Comparison of ENCODE assay signal across 9 mouse cellular contexts in the genomic region with DNA sequence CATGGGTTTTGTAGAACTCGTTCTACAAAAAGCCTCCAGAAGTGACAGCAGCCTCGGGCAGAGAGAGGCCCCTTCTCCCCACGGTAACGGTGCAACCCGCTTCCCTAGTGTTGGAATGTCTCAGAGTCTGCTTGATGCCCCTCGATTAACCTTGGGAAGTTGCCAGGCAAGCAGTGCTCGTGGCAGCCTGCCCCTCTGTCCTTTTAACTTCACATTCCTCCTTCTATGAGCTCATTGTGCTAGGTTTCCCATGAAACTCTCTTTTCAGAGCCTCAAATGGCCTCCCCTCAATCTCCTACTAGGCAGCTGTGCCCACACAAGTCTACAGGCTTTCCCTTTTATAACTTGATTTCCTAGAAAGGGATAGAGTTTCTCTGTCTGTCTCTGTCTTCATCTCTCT. TPM values are rescaled to one million over a fixed set of nuclear protein-coding genes. Genes with fewer than 3 reads are reported as not detected.
DNase-seq lines count a peak whose midpoint lies in the region; ATAC-seq lines count a peak whose summit lies in the region.
"Had no signal": no experiment of that assay in that cellular context is flagged by ENCODE, and none has a peak within 500 bp of the region (broad histone marks: within the 10 kb centered on the region; RNA-seq: fewer than 3 reads in every experiment).

No protein-coding gene starts in this region.

- no peaks in the 10 kb centered on the region for H3K9me3 ChIP-seq in heart, embryonic 11.5 days (replicated peaks; ENCODE audit: control insufficient read depth, low read length)
- no peaks in the 10 kb centered on the region for H3K9me3 ChIP-seq in hindbrain, embryonic 15.5 days
- H3K9me3 ChIP-seq in stomach, embryonic 16.5 days (replicated peaks; ENCODE audit: control insufficient read depth, low read length) = no peaks in the 10 kb centered on the region

- no peak overlapping the region for H3K9ac ChIP-seq in heart, embryonic 11.5 days (ENCODE audit: low read depth, low read length)
- no peak overlapping the region for H3K9ac ChIP-seq in hindbrain, embryonic 15.5 days
- no peak overlapping the region for H3K9ac ChIP-seq in stomach, embryonic 16.5 days (ENCODE audit: low read length)

- ATAC-seq in heart, embryonic 11.5 days (replicated peaks; ENCODE audit: insufficient number of reproducible peaks, low FRiP score, low TSS enrichment) = peak; percentile 46; the same call in 1 of the 2 replicates
- peak; percentile 79 for ATAC-seq in hindbrain, embryonic 15.5 days (ENCODE audit: low FRiP score, low read depth)
- peak; percentile 37; the same call in 1 of the 2 replicates for ATAC-seq in stomach, embryonic 16.5 days (ENCODE audit: insufficient read depth, low FRiP score)

- H3K4me3 ChIP-seq in heart, embryonic 11.5 days (ENCODE audit: low read depth, low read length) = no peak overlapping the region
- H3K4me3 ChIP-seq in hindbrain, embryonic 15.5 days = no peak overlapping the region
- no peak overlapping the region for H3K4me3 ChIP-seq in stomach, embryonic 16.5 days (replicated peaks; ENCODE audit: low read length)

- no peak overlapping the region; the same call in 1 of the 2 replicates for H3K4me2 ChIP-seq in heart, embryonic 11.5 days
- no peak overlapping the region for H3K4me2 ChIP-seq in hindbrain, embryonic 15.5 days
- no peak overlapping the region for H3K4me2 ChIP-seq in stomach, embryonic 16.5 days (ENCODE audit: low read depth, low read length)

- 24% methylated on average over 7 of the region's 7 CpGs for WGBS in heart, embryonic 11.5 days (ENCODE audit: insufficient replicate concordance)
- 8% methylated on average over 7 of the region's 7 CpGs for WGBS in hindbrain, embryonic 15.5 days
- 18% methylated on average over 7 of the region's 7 CpGs for WGBS in stomach, embryonic 16.5 days

- H3K27me3 ChIP-seq in heart, embryonic 11.5 days (ENCODE audit: control insufficient read depth, insufficient read depth, low read length) = peaks cover 3% of the 10 kb centered on the region; the same call in 1 of the 2 replicates
- no peaks in the 10 kb centered on the region for H3K27me3 ChIP-seq in hindbrain, embryonic 15.5 days
- H3K27me3 ChIP-seq in stomach, embryonic 16.5 days (ENCODE audit: control insufficient read depth, insufficient read depth, low read length) = no peaks in the 10 kb centered on the region

- peaks cover 15% of the 10 kb centered on the region for H3K4me1 ChIP-seq in heart, embryonic 11.5 days (ENCODE audit: control insufficient read depth, insufficient read depth, low read length)
- H3K4me1 ChIP-seq in hindbrain, embryonic 15.5 days (replicated peaks) = peaks cover 18% of the 10 kb centered on the region
- peaks cover 10% of the 10 kb centered on the region; the same call in 1 of the 2 replicates for H3K4me1 ChIP-seq in stomach, embryonic 16.5 days (ENCODE audit: control insufficient read depth, insufficient read depth, low read length)

- H3K36me3 ChIP-seq in heart, embryonic 11.5 days (ENCODE audit: control insufficient read depth, insufficient read depth, low read length) = no peaks in the 10 kb centered on the region
- H3K36me3 ChIP-seq in hindbrain, embryonic 15.5 days = no peaks in the 10 kb centered on the region
- no peaks in the 10 kb centered on the region for H3K36me3 ChIP-seq in stomach, embryonic 16.5 days (ENCODE audit: control insufficient read depth, insufficient read depth, low read length)

- no peak for DNase-seq in heart, adult 11 months
- peak; percentile 15 for DNase-seq in ovary, postnatal 36 days (ENCODE audit: low spot score)
- no peak for DNase-seq in ovary, postnatal 10 days (ENCODE audit: low spot score)
- no peak for DNase-seq in right cerebral cortex, postnatal 14 days
- no peak for DNase-seq in frontal cortex, postnatal 36 days (ENCODE audit: low spot score in 2 of 2)
- DNase-seq: cerebellum, postnatal 36 days had no signal

- H3K27ac ChIP-seq in heart, embryonic 11.5 days (ENCODE audit: low read depth, low read length) = 0 out of 2 replicates have a peak overlapping the region, but pooled peaks have one; percentile 15
- 0 out of 2 replicates have a peak overlapping the region, but pooled peaks have one; percentile 39 for H3K27ac ChIP-seq in hindbrain, embryonic 15.5 days (replicated peaks)
- H3K27ac ChIP-seq in stomach, embryonic 16.5 days (ENCODE audit: low read length) = no peak overlapping the region

RNA-seq across cellular contexts. Expression of gene Igsf9b, which starts 10.6 kb away (rescaled TPM):
- 1.7 and 2.8 TPM in 2 replicates for polyA plus RNA-seq in heart, embryonic 11.5 days (2014; fragmentation: Nextera tagmentation; extraction: Ambion mirVana)
- polyA plus RNA-seq in hindbrain, embryonic 15.5 days (2015; fragmentation: Nextera tagmentation; extraction: Ambion mirVana) = 23.2 and 25.4 TPM in 2 replicates
- polyA plus RNA-seq in stomach, embryonic 16.5 days (2015; fragmentation: Nextera tagmentation; extraction: Ambion mirVana) = 7.1 and 8.2 TPM in 2 replicates
